Mouse (Mus musculus): ENCODE results near the gene Srrd.

Srrd gene

GRCm38 (mm10) chr5:112288193-112289141 is 54.4 kb downstream of the Srrd start:
- DNase-seq (ENCODE audit: low spot score): no peak

- DNase-seq (ENCODE audit: low spot score): no peak
Observed at GRCm38 (mm10) chr5:112287652-112288051, 55.2 kb downstream of the Srrd start.
